Mouse (Mus musculus) C2C12 (cell line): ENCODE data around the gene Cenpo.

Experiments used
- CTCF ChIP-seq: IDR thresholded peaks from one replicate; pipeline ENCODE4 v1.5.1; 2011; ENCODE audit not compliant: control insufficient read depth, insufficient read depth, insufficient read length
- FOSL1 ChIP-seq: IDR thresholded peaks from one replicate; pipeline ENCODE4 v1.8.0; 2011; ENCODE audit warnings: mild to moderate bottlenecking, low read length; ENCODE audit not compliant: poor library complexity, insufficient read depth, severe bottlenecking
- MAX ChIP-seq: IDR thresholded peaks from one replicate; pipeline ENCODE4 v1.6.1; 2011; ENCODE audit warnings: mild to moderate bottlenecking, control low read depth
- MYOG ChIP-seq: IDR thresholded peaks from one replicate; pipeline ENCODE4 v1.6.1; 2011; ENCODE audit not compliant: control insufficient read depth, insufficient read length; ENCODE audit errors: extremely low read depth

GRCm38 (mm10) chr12:4206106-4206505, 28.0 kb downstream of the Cenpo start:
- TF ChIP-seq CTCF = no peak
- TF ChIP-seq MAX = no peak
- no peak for TF ChIP-seq FOSL1
- TF ChIP-seq MYOG = no peak
